Mouse (Mus musculus): Measurements from ENCODE around the gene Auts2. TPM values are rescaled to one million over a fixed set of nuclear protein-coding genes. Genes with fewer than 3 reads are reported as not detected.
A peak's percentile ranks its signal among the peaks of the same experiment; 100 is the strongest.

The Auts2 gene
- polyA plus RNA-seq, 1 experiment from 2014 or later: 30.4 TPM

- no peaks in the 10 kb centered on the region for H3K9me3 ChIP-seq (ENCODE audit: control insufficient read depth, low read length)
- peaks cover 8% of the 10 kb centered on the region for H3K36me3 ChIP-seq (ENCODE audit: control insufficient read depth, insufficient read depth, low read length)
- no peaks in the 10 kb centered on the region for H3K27me3 ChIP-seq (replicated peaks; ENCODE audit: control insufficient read depth, insufficient read depth, low read length)
- no peak overlapping the region for H3K4me2 ChIP-seq (ENCODE audit: low read length)
- H3K27ac ChIP-seq (ENCODE audit: low read depth): no peak overlapping the region
- H3K4me3 ChIP-seq (ENCODE audit: low read depth, low read length): no peak overlapping the region
- no peak for ATAC-seq (replicated peaks; ENCODE audit: low FRiP score, low TSS enrichment, low read depth)
- 90% methylated on average over 4 of the region's 4 CpGs for WGBS
- DNase-seq (ENCODE audit: low spot score): no peak
- no peaks in the 10 kb centered on the region for H3K4me1 ChIP-seq (replicated peaks; ENCODE audit: control insufficient read depth, insufficient read depth, low read length)
- H3K9ac ChIP-seq (ENCODE audit: low read length): no peak overlapping the region
These were observed 1109.9 kb downstream of the Auts2 start for GRCm38 (mm10) chr5:131433291-131433690.

GRCm38 (mm10) chr5:131431896-131432295 lies 1111.2 kb downstream of the Auts2 start:
- no peaks in the 10 kb centered on the region for H3K27me3 ChIP-seq (replicated peaks; ENCODE audit: control insufficient read depth, insufficient read depth, low read length)
- no peak overlapping the region for H3K4me2 ChIP-seq (ENCODE audit: low read length)
- WGBS: 71% methylated on average over 7 of the region's 7 CpGs
- H3K9me3 ChIP-seq (ENCODE audit: control insufficient read depth, low read length): no peaks in the 10 kb centered on the region
- ATAC-seq (replicated peaks; ENCODE audit: low FRiP score, low TSS enrichment, low read depth) (no peak), DNase-seq (ENCODE audit: low spot score) (no peak)
- no peak overlapping the region for H3K9ac ChIP-seq (ENCODE audit: low read length)
- no peak overlapping the region for H3K27ac ChIP-seq (ENCODE audit: low read depth)
- no peaks in the 10 kb centered on the region for H3K4me1 ChIP-seq (replicated peaks; ENCODE audit: control insufficient read depth, insufficient read depth, low read length)
- peaks cover under 1% of the 10 kb centered on the region; the same call in 1 of the 2 replicates for H3K36me3 ChIP-seq (ENCODE audit: control insufficient read depth, insufficient read depth, low read length)
- H3K4me3 ChIP-seq (ENCODE audit: low read depth, low read length): no peak overlapping the region

- Histone ChIP-seq H3K9me3 (ENCODE audit: control insufficient read depth, low read length) (no peaks in the 10 kb centered on the region), H3K36me3 (ENCODE audit: control insufficient read depth, insufficient read depth, low read length) (no peaks in the 10 kb centered on the region)
- ATAC-seq (replicated peaks; ENCODE audit: low FRiP score, low TSS enrichment, low read depth): peak; percentile 73
These were observed 1113.0 kb downstream of the Auts2 start for GRCm38 (mm10) chr5:131430109-131430508.

GRCm38 (mm10) chr5:131429563-131429962 lies 1113.6 kb downstream of the Auts2 start:
- no peak overlapping the region for H3K4me3 ChIP-seq (ENCODE audit: low read depth, low read length)
- H3K36me3 ChIP-seq (ENCODE audit: control insufficient read depth, insufficient read depth, low read length): no peaks in the 10 kb centered on the region
- no peak overlapping the region for H3K9ac ChIP-seq (ENCODE audit: low read length)
- peak; percentile 42; the same call in 1 of the 2 replicates for ATAC-seq (replicated peaks; ENCODE audit: low FRiP score, low TSS enrichment, low read depth)
- H3K27me3 ChIP-seq (replicated peaks; ENCODE audit: control insufficient read depth, insufficient read depth, low read length): no peaks in the 10 kb centered on the region
- WGBS: 51% methylated on average over 6 of the region's 6 CpGs
- no peak overlapping the region for H3K27ac ChIP-seq (ENCODE audit: low read depth)
- DNase-seq (ENCODE audit: low spot score): no peak
- H3K4me2 ChIP-seq (ENCODE audit: low read length): no peak overlapping the region
- no peaks in the 10 kb centered on the region for H3K4me1 ChIP-seq (replicated peaks; ENCODE audit: control insufficient read depth, insufficient read depth, low read length)
- no peaks in the 10 kb centered on the region for H3K9me3 ChIP-seq (ENCODE audit: control insufficient read depth, low read length)

More at GRCm38 (mm10) chr5:131430109-131430508, 1113.0 kb downstream of the Auts2 start:
- Histone ChIP-seq H3K27ac (ENCODE audit: low read depth) (no peak overlapping the region), H3K4me2 (ENCODE audit: low read length) (no peak overlapping the region), H3K4me3 (ENCODE audit: low read depth, low read length) (no peak overlapping the region), H3K4me1 (replicated peaks; ENCODE audit: control insufficient read depth, insufficient read depth, low read length) (no peaks in the 10 kb centered on the region), H3K27me3 (replicated peaks; ENCODE audit: control insufficient read depth, insufficient read depth, low read length) (no peaks in the 10 kb centered on the region), H3K9ac (ENCODE audit: low read length) (no peak overlapping the region)
- DNase-seq (ENCODE audit: low spot score): peak; percentile 73
- WGBS: 24% methylated on average over 8 of the region's 8 CpGs

GRCm38 (mm10) chr5:131427734-131428413 lies 1115.3 kb downstream of the Auts2 start:
- no peaks in the 10 kb centered on the region for H3K4me1 ChIP-seq (replicated peaks; ENCODE audit: control insufficient read depth, insufficient read depth, low read length)
- H3K27me3 ChIP-seq (replicated peaks; ENCODE audit: control insufficient read depth, insufficient read depth, low read length): no peaks in the 10 kb centered on the region
- no peak overlapping the region for H3K4me2 ChIP-seq (ENCODE audit: low read length)
- no peak overlapping the region for H3K9ac ChIP-seq (ENCODE audit: low read length)
- H3K9me3 ChIP-seq (ENCODE audit: control insufficient read depth, low read length): no peaks in the 10 kb centered on the region
- H3K27ac ChIP-seq (ENCODE audit: low read depth): no peak overlapping the region
- no peak for ATAC-seq (replicated peaks; ENCODE audit: low FRiP score, low TSS enrichment, low read depth)
- no peaks in the 10 kb centered on the region for H3K36me3 ChIP-seq (ENCODE audit: control insufficient read depth, insufficient read depth, low read length)
- H3K4me3 ChIP-seq (ENCODE audit: low read depth, low read length): no peak overlapping the region
- WGBS: 37% methylated on average over 11 of the region's 11 CpGs
- DNase-seq (ENCODE audit: low spot score): peak; percentile 91

GRCm38 (mm10) chr5:131422737-131423136 lies 1120.4 kb downstream of the Auts2 start:
- Histone ChIP-seq H3K9ac (ENCODE audit: low read length) (no peak overlapping the region), H3K36me3 (ENCODE audit: control insufficient read depth, insufficient read depth, low read length) (no peaks in the 10 kb centered on the region), H3K27ac (ENCODE audit: low read depth) (no peak overlapping the region), H3K4me3 (ENCODE audit: low read depth, low read length) (no peak overlapping the region), H3K9me3 (ENCODE audit: control insufficient read depth, low read length) (no peaks in the 10 kb centered on the region), H3K27me3 (replicated peaks; ENCODE audit: control insufficient read depth, insufficient read depth, low read length) (no peaks in the 10 kb centered on the region), H3K4me1 (replicated peaks; ENCODE audit: control insufficient read depth, insufficient read depth, low read length) (no peaks in the 10 kb centered on the region), H3K4me2 (ENCODE audit: low read length) (no peak overlapping the region)
- WGBS: 81% methylated on average over 3 of the region's 3 CpGs
- no peak for ATAC-seq (replicated peaks; ENCODE audit: low FRiP score, low TSS enrichment, low read depth)
- no peak for DNase-seq (ENCODE audit: low spot score)

- Histone ChIP-seq H3K27me3 (replicated peaks; ENCODE audit: control insufficient read depth, insufficient read depth, low read length) (no peaks in the 10 kb centered on the region), H3K36me3 (ENCODE audit: control insufficient read depth, insufficient read depth, low read length) (no peaks in the 10 kb centered on the region), H3K4me3 (ENCODE audit: low read depth, low read length) (no peak overlapping the region), H3K4me1 (replicated peaks; ENCODE audit: control insufficient read depth, insufficient read depth, low read length) (no peaks in the 10 kb centered on the region), H3K4me2 (ENCODE audit: low read length) (no peak overlapping the region), H3K9ac (ENCODE audit: low read length) (no peak overlapping the region), H3K27ac (ENCODE audit: low read depth) (no peak overlapping the region), H3K9me3 (ENCODE audit: control insufficient read depth, low read length) (no peaks in the 10 kb centered on the region)
- ATAC-seq (replicated peaks; ENCODE audit: low FRiP score, low TSS enrichment, low read depth) (no peak), DNase-seq (ENCODE audit: low spot score) (no peak)
- WGBS: 61% methylated on average over 2 of the region's 2 CpGs
These were observed 1122.7 kb downstream of the Auts2 start for GRCm38 (mm10) chr5:131420406-131420805.

- Histone ChIP-seq H3K36me3 (ENCODE audit: control insufficient read depth, insufficient read depth, low read length) (no peaks in the 10 kb centered on the region), H3K4me3 (ENCODE audit: low read depth, low read length) (no peak overlapping the region), H3K27ac (ENCODE audit: low read depth) (no peak overlapping the region), H3K9me3 (ENCODE audit: control insufficient read depth, low read length) (no peaks in the 10 kb centered on the region), H3K4me1 (replicated peaks; ENCODE audit: control insufficient read depth, insufficient read depth, low read length) (no peaks in the 10 kb centered on the region), H3K9ac (ENCODE audit: low read length) (no peak overlapping the region), H3K4me2 (ENCODE audit: low read length) (no peak overlapping the region), H3K27me3 (replicated peaks; ENCODE audit: control insufficient read depth, insufficient read depth, low read length) (no peaks in the 10 kb centered on the region)
- no peak for ATAC-seq (replicated peaks; ENCODE audit: low FRiP score, low TSS enrichment, low read depth)
- 53% methylated on average over 1 of the region's 1 CpGs for WGBS
- no peak for DNase-seq (ENCODE audit: low spot score)
These were observed 1127.1 kb downstream of the Auts2 start for GRCm38 (mm10) chr5:131415902-131416545.

GRCm38 (mm10) chr5:131398250-131398649 lies 1144.9 kb downstream of the Auts2 start:
- Histone ChIP-seq H3K27ac (ENCODE audit: low read depth) (no peak overlapping the region), H3K9me3 (ENCODE audit: control insufficient read depth, low read length) (no peaks in the 10 kb centered on the region), H3K4me3 (ENCODE audit: low read depth, low read length) (no peak overlapping the region), H3K4me1 (replicated peaks; ENCODE audit: control insufficient read depth, insufficient read depth, low read length) (no peaks in the 10 kb centered on the region), H3K36me3 (ENCODE audit: control insufficient read depth, insufficient read depth, low read length) (no peaks in the 10 kb centered on the region), H3K27me3 (replicated peaks; ENCODE audit: control insufficient read depth, insufficient read depth, low read length) (no peaks in the 10 kb centered on the region), H3K4me2 (ENCODE audit: low read length) (no peak overlapping the region), H3K9ac (ENCODE audit: low read length) (no peak overlapping the region)
- DNase-seq (ENCODE audit: low spot score): no peak
- 40% methylated on average over 3 of the region's 3 CpGs for WGBS
- ATAC-seq (replicated peaks; ENCODE audit: low FRiP score, low TSS enrichment, low read depth): no peak
